Mouse (Mus musculus) lung, postnatal 25 days (tissue): ENCODE results near the gene Ppm1e.

Experiments
- DNase-seq: peaks from one replicate; pipeline ENCODE4 v3.0.0; 2022; ENCODE audit warnings: low spot score

Ppm1e gene

DNA sequence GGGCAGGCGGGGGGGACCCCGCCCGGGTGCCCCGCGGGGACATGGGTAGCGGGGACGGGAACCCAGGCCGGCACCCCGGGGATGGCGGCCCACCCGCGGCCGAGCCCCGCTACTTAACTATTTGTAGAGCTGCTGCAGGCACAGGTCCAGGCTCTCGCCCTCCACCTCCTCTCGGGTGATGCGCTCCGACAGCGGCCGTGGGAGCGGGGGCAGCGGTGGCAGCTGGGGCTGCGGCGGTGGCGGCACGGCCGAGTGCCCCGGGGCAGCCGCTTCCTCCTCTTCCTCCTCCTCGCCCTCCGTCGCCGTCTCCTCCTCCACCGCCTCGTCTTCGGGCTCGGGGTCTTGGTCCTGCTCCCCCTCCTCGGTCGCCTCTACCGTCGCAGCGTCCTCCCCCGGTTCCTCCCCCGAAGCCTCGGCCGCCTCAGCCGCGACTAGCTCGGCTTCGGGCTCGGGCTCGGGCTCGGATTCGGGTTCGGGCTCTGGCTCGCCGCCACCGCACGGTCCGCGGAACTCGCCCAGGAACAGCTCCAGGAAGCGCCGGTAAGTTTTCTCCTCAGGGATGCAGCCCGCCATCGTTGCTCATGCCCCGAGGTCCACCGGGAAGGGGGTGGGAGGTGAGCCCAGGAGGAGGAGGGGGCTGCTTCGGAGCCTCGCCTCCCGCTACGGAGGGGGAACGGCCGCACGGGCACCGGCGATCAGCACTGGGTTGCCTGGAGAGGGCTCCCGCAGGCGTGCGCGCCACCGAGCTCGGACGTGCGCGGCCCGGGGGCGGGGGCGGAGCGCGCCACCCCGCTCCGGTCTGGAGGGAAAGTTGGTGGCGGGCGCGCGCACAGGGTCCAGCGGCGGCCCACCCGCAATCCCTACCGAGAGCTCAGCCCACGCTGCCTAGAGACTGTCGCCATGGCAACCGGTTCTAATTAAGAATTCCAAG is at the start of gene Ppm1e:
TSS of gene Ppm1e (minus strand) at position 693 of the 931 bp plus-strand sequence.
- peak; percentile 32 for DNase-seq

DNA sequence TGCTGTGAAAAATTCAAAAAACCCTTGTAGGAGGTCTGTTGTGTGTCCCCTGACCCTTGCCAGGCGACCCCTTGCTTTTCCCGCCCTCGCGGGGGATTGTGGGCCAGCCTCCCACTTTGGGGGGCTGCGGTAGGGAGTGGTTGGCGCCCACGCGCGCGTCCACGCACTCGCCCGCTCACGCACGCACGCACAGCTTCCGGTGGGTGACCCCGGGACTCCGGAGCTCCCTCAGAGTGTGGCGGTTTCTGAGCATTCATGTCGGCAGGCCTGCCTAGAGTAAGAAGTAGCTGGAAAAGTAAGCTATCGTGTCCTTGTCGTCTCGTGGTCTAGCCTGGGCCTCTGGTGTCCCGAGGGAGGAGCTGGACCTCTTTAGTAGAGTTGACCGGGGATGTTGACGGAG is 46.1 kb upstream of the Ppm1e start, which contains the start of the genes Rad51c and Tex14:
TSS of gene Rad51c (minus strand) at position 79 of the 400 bp plus-strand sequence.
TSS of gene Tex14 (plus strand) at position 190 of the 400 bp plus-strand sequence.
- DNase-seq: no peak

DNA sequence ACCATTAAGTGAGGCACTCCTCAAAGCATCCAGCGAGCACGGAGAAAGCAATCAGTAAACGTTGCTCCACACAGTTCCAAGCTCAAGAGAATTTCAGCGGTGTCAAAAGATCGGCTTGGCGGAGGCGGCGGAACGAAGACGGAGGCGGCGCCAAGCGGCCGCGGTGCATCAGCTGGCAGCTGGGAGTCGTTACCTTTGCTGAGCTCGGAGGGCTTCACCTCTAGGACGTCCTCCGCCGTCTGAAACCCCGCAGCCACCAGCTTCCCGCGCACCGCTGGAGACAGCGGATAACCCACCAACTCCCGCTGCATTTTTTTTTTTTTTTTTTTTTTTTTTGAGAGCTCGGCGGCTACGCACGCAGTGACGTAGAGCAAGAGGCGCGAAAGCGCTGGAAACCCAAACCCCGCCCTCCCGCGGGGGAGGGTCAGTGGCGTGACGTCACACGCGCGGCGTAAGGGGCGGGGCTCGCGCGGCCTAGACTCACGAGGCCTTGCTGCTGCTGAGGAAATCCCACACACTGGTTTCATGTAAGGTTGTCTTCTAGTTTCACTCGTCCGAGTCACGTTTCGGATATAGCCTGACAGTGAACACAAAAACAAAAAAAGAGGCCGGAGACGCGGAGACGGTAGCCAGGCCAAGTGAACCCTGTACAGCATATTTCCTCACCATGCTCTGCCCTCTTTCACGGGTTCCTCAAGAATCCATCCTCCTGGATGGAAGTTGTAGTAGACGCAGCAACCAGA is 45.5 kb upstream of the Ppm1e start:
- DNase-seq: peak; percentile 96

DNA sequence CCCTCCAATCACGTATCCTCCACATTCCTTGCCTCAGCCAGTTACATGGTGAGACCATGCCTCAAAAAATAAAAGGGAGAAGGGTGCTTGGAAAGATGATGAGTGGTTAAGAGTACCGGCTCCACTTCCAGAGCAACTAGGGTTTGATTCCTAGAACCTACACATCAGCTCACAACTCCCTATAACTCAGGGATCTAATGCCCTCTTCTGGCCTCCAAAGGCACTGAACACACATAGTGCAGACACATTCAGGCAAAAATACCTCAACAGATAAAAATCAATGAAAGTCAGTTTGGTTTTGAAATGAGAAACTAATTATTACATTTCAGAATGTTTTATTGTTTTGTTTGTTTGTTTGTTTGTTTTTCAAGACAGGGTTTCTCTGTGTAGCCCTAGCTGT is 39.6 kb upstream of the Ppm1e start:
- DNase-seq: no peak

DNA sequence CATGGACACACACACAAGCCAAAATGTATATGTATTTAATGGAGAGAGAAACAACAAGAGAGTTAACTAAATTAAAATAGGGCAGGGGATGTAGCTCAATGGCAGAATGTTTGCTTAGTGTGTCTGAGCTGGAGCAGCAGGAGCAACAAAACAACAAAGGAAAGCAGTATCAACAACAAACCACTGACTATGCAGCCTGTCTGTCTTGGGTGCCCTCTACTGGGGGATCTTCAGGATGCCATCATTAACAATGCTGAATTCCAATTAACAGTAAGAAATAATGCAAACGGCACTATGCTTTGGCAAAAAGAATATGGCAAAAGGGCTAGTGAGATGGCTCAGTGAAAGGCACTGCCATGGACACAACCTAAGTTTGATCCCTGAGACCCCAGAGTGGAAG is 35.0 kb upstream of the Ppm1e start:
- DNase-seq: no peak

DNA sequence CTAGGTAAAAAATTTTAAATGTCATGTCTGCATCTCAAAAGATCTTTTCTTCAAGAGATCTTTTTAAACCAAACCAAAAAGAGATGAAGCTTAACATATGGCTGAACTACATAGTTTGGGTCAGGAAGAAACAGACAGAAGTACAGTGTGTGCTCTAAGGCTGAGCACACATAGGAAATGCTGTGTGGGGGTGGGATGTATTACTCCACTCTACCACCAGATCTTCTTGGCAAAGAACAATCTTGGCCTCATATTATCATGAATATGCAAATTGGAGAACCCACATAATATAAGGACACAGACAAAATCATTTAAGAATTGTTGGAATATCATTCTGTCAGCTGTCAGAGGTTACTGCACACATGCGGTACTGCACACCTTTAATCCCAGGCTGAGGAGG is 26.9 kb upstream of the Ppm1e start:
- DNase-seq: no peak

DNA sequence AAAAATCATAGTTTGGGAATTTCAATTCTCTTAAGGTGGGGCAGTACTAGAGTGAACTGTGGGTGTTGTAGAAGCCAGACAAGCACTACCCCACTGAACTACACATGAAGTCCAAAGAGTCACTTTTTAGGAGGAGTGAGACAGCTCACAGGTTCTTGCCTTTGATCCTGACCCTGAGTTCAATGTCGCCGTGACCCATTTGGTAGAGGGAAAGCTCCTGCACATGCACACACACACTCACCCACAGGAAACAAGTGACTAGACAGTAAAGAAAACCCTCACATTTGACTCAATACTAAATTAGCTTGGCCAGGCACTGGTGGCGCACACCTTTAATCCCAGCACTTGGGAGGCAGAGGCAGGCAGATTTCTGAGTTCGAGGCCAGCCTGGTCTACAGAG is 25.7 kb upstream of the Ppm1e start:
- no peak for DNase-seq

DNA sequence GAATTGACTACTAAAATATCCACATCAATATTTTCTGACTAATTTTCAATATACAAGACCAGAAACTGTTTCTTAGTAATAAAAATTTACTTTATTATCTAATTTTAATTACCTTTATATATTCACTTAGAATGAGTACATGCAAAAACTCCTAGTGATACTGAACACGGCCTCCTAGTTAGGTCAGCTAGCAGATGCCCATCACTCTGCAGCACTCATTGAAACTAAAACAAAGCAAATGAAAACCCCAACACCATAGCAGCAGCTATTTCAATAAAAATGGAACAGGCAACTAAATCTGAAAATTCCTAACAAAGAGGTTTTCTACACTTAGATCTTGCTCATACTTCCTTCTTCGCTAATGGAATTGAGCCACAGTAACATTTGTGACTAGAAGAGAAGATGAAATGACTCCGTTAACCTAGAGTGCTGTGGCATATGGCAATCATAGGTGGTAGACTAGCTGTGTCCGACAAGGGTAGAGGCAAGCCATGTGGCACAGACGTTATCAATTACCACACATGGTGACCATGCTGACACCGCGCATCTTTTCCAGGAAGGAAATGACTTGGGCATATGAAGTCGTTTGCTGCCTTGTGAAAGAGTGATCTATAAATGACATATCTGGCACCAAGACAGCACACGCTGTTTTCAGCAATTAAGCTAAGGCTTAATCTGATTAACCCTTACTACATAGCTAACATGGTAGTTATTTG is 9.2 kb upstream of the Ppm1e start:
- DNase-seq: no peak

DNA sequence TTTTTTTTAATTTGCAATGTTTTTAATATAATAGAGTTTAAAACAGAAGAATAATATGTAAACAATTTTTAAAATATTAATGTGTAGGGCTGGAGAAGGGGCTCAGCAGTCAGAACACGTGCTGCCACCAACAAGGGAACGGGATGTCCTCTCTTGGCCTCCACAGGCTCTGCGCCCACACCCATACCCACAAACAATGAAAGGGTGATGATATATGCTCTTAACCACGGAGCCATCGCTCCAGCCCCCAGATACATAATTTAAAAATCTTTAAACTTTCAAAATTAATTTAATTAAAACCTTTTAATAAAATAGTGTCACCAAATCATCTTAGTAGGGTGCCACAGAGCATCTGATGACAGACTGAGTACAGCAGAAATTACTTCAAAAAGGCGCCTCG is 8.2 kb upstream of the Ppm1e start:
- DNase-seq: no peak

DNA sequence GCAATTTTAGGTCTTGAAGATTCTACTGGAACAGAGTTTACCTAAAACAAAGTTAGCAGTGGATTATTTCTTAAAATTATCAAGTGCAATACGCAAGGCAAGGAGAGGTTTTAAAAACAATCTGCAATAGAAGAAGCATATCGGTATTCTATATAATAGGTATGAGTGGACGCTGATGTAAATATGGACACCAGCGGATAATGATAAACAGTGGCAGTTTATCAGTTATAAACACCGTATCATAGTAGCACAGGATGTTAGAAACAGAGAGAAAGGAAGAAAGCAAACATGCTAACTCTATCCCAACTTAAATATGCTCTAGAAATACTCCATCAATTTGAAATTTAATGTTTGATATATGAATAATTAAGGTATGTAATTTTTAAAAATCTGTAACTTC is 6.3 kb upstream of the Ppm1e start:
- no peak for DNase-seq

DNA sequence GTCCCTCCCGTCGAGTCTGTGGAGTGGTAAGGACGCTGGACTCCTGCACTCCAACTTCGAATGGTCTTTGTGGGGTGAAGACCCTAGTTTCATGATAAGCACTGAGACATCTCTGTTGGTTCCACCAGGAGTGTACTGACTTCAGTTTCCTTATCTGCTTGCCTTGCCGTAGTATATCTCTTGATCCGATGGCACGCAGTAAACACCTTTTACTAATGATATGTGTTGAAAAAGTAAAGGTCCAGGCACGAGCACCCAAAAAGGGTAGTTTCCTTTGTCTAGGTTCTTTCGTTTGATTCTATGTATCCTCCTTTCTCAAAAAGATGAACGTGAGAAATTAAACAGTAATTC is 414 bp upstream of the Ppm1e start:
- DNase-seq: no peak

DNA sequence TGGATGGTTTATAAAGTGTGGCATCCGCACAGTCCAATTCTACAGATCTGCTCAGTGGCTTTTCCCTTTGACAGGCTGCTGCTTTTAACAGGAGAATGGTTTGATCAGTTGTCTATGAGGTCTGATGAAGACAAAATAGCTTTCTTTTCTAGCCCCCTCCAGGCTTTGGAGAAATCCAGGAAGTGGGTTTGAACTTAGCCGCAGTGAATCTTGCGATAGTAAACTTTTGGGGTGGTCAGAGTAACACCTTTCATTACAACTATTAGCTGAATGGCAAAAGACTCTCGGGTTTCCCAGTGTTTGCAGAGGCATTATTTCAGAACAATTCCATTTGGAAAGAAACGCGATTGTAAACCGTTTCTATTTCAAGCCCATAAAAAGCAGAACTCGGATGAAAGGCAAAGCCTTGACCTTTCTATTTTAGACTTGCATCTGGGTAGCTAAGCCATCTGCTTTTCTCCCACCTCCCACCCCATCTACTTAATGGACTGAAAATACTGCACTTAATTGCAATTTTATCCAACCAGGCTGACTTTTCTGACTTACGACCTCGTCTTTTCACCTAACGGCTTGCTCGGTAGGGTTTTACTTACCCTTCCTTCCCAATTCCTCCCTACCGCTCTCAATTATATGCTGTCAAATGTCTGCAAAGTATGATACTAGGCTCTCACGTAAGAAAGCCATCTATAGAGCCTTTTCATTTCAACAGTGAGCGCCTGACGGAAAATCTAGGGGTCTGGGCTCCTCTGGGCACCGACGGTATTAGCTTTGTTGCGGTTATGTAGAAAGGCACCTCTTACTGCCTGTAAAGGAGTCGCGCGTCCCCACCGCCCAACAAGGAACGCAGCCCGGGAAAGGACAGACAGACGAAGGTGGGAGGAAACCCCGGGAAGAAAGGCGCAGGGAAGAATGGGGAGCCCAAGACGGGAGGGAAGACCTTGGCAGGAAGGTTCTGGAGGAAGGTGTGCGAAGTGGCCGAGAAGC is 1.2 kb downstream of the Ppm1e start:
- no peak for DNase-seq

DNA sequence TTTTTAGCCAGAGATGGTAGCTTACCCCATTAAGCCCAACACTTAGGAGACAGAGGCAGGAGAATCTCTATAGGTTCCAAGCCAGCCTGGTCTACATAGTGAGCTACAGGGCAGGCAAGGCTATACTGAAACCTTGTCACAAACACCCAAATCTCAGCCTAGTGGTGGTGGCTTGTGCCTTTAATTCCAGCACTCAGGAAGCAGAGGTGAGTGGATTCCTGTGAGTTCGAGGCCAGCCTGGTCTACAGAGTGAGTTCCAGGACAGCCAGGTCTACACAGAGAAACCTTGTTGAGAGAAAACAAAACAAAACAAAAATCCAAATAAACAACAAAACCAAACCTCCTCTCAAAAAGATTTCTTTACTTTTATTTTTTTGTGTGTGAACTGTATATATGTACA is 4.0 kb downstream of the Ppm1e start:
- DNase-seq: no peak

DNA sequence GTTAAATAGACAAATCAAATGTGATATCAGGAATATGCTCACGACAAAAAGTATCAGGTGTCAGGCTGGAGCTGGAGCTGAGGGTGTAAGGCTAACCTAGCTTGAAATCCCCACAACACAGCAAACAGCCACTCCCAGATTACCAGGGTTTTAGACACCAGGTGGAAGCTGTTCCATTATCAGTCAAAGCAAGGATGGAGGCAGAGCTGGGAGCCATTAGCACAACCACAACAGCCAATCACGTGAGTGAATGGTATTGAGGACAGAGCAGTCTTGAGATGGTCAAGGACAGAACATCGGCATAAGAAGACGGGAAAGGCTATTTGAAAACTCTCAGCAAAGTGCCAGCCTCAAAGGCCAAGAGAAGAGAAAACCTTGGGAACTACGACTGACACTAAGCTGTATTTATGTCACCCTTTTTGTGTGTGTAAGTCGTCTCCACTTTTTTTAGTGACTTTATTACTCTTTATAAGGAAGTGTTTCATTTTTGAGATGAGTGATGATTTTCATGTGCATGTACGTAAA is 5.1 kb downstream of the Ppm1e start:
- DNase-seq: no peak

DNA sequence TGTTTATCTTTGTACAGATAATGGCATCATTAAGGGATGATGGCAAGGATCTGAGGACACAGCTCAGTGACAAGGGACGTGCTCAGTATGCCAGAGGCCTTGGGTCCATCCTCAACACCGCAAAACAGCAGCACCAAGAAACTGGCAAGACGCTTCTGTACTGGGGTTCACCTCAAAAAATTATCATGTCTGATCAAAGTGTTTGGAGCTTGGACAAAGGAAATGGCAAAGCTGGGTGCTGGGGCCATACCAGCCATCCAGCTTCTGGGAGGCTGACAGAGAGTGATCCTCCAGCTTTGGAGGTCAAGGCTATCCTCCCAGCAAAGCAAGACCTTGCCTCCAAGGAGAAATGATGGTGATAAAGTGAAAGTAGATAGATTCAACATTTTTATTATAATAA is 32.4 kb downstream of the Ppm1e start:
- no peak for DNase-seq

DNA sequence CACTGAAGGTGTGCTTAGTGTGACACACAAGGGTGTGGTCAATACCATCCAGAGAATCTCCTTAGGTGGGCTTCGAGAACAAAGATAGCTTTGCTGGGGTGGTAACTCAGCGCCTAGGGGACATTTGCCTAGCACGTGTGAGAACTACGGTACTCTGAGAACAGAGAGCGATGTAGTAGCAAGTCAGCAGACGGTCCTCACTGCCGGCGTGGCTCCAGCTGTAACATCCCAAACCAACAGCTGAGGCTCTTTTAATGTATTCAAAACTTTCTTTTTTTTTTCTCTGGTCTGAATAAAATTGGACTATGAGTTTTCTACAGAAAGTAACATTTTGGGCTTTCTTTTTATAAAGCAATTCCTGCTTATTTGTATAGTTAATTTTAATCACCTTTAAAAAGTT is 36.3 kb downstream of the Ppm1e start:
- DNase-seq: no peak

DNA sequence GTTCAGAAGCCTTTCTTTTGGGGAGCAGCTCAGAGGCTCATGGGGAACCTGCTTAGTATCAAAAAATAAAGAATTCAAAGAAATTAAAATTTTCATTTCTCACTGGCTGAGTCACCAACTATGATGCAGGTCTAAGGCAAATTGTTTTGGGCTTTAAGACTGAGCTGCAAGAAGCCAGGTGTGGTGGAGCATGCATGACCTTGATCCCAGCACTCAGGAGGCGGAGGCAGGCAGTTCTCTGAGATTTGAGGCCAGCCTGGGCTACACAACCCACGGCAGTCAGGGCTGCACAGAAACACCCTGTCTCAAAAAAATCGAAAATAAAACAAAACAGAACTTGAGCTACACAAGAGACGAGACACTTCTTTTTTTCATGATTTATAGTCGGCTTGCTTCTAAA is 38.8 kb downstream of the Ppm1e start:
- DNase-seq: no peak

DNA sequence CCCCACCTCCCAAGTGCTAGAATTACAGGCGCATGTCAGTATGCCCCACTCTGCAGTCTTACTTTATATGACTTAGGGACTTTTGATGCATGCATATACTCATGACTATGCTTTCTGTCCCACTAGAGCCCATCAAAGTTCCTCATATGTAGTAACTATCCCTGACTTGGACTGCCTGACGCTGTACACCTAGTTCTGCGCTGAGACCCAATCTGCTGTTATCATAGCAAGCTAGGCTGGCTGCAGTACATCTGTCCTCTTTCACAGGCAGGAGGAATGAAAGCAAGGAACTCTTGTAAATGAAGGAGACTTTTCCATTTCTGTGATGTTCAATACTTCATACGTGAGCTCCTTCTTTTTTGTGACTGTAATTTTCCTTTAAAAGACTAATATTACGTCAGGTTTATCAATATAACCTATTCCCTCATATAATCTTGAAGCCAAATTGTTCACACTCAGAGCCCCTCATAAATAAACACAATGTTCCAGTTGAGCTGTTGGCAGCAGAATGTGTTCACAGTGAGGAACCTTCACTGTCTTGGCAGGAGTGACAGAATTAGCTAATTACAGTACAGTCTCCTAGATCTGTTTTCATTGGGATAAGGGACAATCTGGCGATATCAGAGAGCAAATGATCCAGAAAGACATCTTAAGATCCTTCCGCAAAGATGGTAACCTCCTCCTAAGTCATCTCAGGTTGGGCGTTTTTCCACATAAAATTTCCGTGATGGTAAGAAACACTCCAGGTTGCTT is 39.7 kb downstream of the Ppm1e start:
- no peak for DNase-seq

DNA sequence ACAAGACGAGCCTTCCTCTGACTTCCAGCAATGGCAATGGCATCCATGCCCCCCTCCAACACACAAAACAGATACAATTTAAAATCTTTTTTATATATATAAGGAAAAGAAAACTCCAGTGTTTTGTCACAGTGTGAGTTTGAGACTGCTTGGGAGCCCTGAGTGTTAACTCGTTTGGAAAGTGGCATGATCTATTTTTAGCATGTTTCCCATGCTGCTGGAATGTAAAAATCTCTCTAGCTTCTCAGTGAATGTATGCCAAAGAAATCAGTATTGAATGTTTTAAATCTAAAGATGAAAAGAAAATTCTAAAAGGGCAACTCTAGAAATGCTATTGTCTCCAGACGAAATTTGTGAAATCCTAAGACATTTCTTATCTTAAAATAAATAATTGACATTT is 45.3 kb downstream of the Ppm1e start:
- no peak for DNase-seq

DNA sequence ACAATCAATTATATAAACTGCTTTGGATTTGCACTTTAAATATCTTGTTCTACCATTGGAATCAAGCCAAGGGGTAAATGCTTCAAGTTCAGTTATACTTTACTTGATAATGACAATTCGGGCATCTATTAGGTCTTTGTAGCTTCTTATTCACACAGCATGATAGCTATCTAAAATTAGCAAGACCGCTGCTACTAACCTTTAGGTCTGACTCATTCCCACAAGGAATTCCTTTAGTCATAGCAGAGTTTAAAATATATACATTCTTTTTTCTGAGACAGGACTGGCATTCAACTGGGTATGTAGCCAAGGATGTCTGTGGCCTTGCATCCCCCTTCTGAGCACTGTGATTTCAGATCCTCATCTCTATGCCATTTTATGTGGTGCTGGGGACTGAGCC is 48.5 kb downstream of the Ppm1e start:
- DNase-seq: no peak
